Mouse (Mus musculus) forebrain, embryonic 11.5 days (tissue): Measurements from ENCODE around the gene Cdk15. TPM values are rescaled to one million over a fixed set of nuclear protein-coding genes. Genes with fewer than 3 reads are reported as not detected.

Source experiments
- ATAC-seq: fragments of 200-750 bp; cut with Nextera tagmentation; replicated peaks from 2 replicates; pipeline ENCODE4 v1.8.0; 2017; ENCODE audit warnings: moderate TSS enrichment; ENCODE audit not compliant: low FRiP score
- DNase-seq: peaks from one replicate; pipeline ENCODE4 v3.0.0-alpha.2; 2017; ENCODE audit warnings: low spot score
- H3K27ac ChIP-seq: fragments of 300-500 bp; sonication (generic); 2 replicates; pipeline ENCODE4 v1.5.1; 2014; ENCODE audit warnings: low read depth, low read length
- H3K27me3 ChIP-seq: fragments of 300-500 bp; sonication (generic); 2 replicates; pipeline ENCODE4 v1.6.1; 2014; ENCODE audit warnings: mild to moderate bottlenecking, low read length, mixed read lengths; ENCODE audit not compliant: control insufficient read depth, insufficient read depth
- H3K36me3 ChIP-seq: fragments of 300-500 bp; sonication (generic); 2 replicates; pipeline ENCODE4 v1.6.1; 2014; ENCODE audit warnings: mild to moderate bottlenecking, low read length, moderate library complexity, mixed read lengths; ENCODE audit not compliant: control insufficient read depth, insufficient read depth
- H3K4me1 ChIP-seq: fragments of 300-500 bp; sonication (generic); replicated peaks from 2 replicates; pipeline ENCODE4 v1.6.1; 2014; ENCODE audit warnings: low read length, mixed read lengths; ENCODE audit not compliant: control insufficient read depth, insufficient read depth
- H3K4me2 ChIP-seq: fragments of 300-500 bp; sonication (generic); 2 replicates; pipeline ENCODE4 v1.6.1; 2014; ENCODE audit warnings: low read depth, mild to moderate bottlenecking, low read length, moderate library complexity, mixed read lengths; ENCODE audit not compliant: severe bottlenecking
- H3K4me3 ChIP-seq: fragments of 300-500 bp; sonication (generic); 2 replicates; pipeline ENCODE4 v1.5.1; 2014; ENCODE audit warnings: low read depth, low read length
- H3K9ac ChIP-seq: fragments of 300-500 bp; sonication (generic); 2 replicates; pipeline ENCODE4 v1.6.1; 2014; ENCODE audit warnings: low read length
- H3K9me3 ChIP-seq: fragments of 300-500 bp; sonication (generic); 2 replicates; pipeline ENCODE4 v1.6.1; 2016; ENCODE audit warnings: low read length, mixed read lengths; ENCODE audit not compliant: control insufficient read depth
- WGBS: fragments of 180-500 bp; shearing (Covaris S2); extraction: QIAGEN DNeasy Blood & Tissue Kit; methylation state at CpG from one replicate; pipeline ENCODE4 v1.1.7; 2014; 5-methylcytosine and 5-hydroxymethylcytosine counted together
- polyA plus RNA-seq: library from polyadenylated mRNA; unstranded; fragments of >200 nt; fragmentation: Nextera tagmentation; extraction: Ambion mirVana; gene quantifications from 2 replicates; pipeline ENCODE4 v1.2.1, GENCODE M21; 2014

The Cdk15 gene
- polyA plus RNA-seq, 1 experiment from 2014 or later: 0.60 TPM

DNA sequence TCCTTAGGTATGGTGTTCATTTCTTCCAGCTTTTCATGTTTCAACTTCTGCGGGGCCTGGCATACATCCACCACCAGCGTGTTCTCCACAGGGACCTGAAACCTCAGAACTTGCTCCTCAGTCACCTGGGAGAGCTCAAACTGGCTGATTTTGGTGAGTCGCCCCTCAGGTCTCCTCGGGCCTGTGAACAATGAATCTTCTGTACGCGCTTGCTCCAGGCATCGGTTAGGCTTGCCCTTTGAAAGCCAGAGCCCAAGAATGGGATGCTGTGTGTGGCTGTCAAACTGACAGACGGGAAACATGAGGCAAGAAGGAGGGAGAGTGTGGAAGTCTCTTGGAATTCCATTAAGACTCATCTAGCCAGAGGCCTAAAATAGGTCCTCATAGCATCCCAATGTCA, 31.0 kb downstream of the Cdk15 start:
- WGBS: 61% methylated on average over 8 of the region's 8 CpGs
- Histone ChIP-seq H3K36me3 (no peaks in the 10 kb centered on the region), H3K9ac (no peak overlapping the region), H3K4me2 (no peak overlapping the region), H3K4me1 (no peaks in the 10 kb centered on the region), H3K4me3 (no peak overlapping the region), H3K9me3 (no peaks in the 10 kb centered on the region), H3K27ac (no peak overlapping the region), H3K27me3 (no peaks in the 10 kb centered on the region)
- DNase-seq: no peak
- ATAC-seq: no peak

DNA sequence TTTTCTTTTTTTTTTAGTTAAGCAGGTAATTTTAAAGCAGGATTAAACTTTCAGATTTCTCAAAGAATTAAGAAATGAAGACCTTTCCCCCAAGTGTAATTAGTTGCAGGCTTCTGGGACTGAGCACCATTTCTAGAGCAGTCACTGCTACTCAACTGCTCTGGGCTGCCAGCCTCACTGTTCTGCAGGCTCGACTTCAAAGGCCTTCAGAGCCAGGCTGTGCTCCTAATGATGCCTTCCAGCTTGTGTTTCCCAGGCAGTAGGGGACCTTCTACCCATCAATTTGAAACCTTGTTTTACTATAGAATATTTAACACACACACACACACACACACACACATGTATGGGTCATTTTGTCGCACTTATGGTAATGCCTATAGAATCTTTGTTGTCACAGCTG, 34.9 kb downstream of the Cdk15 start:
- no peaks in the 10 kb centered on the region for H3K9me3 ChIP-seq
- H3K4me2 ChIP-seq: no peak overlapping the region
- H3K4me3 ChIP-seq: no peak overlapping the region
- DNase-seq (no peak), ATAC-seq (no peak)
- no peaks in the 10 kb centered on the region for H3K36me3 ChIP-seq
- H3K9ac ChIP-seq: no peak overlapping the region
- no peak overlapping the region for H3K27ac ChIP-seq
- H3K4me1 ChIP-seq: no peaks in the 10 kb centered on the region
- H3K27me3 ChIP-seq: no peaks in the 10 kb centered on the region
- WGBS: 48% methylated on average over 2 of the region's 2 CpGs

DNA sequence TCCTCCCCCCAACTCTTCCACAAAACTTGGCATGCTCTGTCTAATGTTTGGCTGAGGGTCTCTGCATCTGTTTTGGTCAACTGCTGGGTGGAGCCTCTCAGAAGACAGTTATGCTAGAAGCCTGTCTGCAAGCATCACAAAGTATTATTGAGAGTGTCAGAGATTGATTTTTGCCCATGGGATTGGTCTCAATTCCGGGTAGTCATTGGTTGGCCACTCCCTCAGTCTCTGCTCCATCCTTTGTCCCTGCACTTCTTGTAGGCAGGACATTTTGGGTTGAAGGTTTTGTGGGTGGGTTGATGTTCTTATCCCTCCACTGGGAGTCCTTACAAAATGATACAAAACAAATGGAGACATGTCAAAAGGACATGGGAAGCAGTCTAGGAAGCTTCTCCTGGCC, 39.1 kb downstream of the Cdk15 start:
- Histone ChIP-seq H3K9me3 (no peaks in the 10 kb centered on the region), H3K27ac (no peak overlapping the region), H3K4me2 (no peak overlapping the region), H3K4me1 (no peaks in the 10 kb centered on the region), H3K36me3 (no peaks in the 10 kb centered on the region), H3K9ac (no peak overlapping the region), H3K4me3 (no peak overlapping the region), H3K27me3 (no peaks in the 10 kb centered on the region)
- ATAC-seq (no peak), DNase-seq (no peak)
- 59% methylated on average over 1 of the region's 1 CpGs for WGBS

DNA sequence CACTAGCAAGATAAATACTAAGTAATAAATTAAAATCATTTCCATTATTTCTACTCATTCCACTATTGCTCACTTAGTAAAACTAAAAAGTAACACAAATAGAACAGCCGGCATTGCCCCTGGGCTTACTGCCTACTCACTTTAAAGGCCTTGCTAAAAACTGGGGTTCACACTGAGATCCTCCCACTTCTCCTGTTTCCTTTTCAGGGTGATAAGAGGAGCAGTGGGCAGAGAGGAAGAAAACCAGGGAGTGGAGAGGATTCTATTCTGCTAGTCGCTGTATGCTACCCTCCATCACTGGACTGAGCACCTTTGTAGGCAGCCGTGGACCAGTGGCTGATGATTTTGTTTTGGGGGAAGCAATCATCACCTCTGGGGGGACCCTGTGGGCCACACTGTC, 40.5 kb downstream of the Cdk15 start:
- no peak overlapping the region for H3K27ac ChIP-seq
- ATAC-seq (no peak), DNase-seq (no peak)
- H3K9me3 ChIP-seq: no peaks in the 10 kb centered on the region
- no peak overlapping the region for H3K4me3 ChIP-seq
- no peak overlapping the region for H3K9ac ChIP-seq
- H3K4me2 ChIP-seq: no peak overlapping the region
- 75% methylated on average over 3 of the region's 3 CpGs for WGBS
- no peaks in the 10 kb centered on the region for H3K36me3 ChIP-seq
- H3K27me3 ChIP-seq: no peaks in the 10 kb centered on the region
- H3K4me1 ChIP-seq: no peaks in the 10 kb centered on the region

DNA sequence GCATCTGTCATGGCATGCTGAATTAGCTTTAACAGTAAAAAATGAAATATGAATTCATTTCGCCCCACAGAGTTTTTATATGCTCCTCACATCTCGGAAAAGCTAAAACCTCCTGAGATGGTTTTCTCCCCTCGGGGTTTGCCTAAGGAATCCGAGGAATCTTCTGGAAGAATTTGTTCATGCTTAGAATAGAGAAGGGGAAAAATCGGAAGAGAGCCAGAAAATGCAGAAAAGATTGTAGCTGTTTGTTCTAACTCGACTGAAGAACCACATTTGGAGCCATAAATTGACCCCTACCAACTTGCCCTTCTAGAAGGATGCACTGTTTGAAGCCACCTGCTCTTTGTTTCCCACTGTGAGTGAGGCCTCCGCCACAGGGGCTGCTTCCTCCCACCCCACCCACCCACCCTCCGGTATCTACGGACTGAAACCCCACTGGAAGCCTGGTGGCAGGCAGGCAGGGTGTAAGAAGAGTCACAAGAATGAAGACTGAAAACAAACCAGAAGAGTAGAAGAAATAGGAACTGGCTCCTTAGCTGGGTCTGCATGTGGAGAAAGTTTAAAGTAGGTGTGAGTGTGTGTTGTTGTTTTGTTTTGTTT, 41.9 kb downstream of the Cdk15 start:
- no peak for DNase-seq
- Histone ChIP-seq H3K36me3 (no peaks in the 10 kb centered on the region), H3K9ac (no peak overlapping the region), H3K4me3 (no peak overlapping the region), H3K4me2 (no peak overlapping the region), H3K4me1 (no peaks in the 10 kb centered on the region), H3K27ac (no peak overlapping the region), H3K9me3 (no peaks in the 10 kb centered on the region), H3K27me3 (no peaks in the 10 kb centered on the region)
- ATAC-seq: no peak
- 67% methylated on average over 9 of the region's 9 CpGs for WGBS

DNA sequence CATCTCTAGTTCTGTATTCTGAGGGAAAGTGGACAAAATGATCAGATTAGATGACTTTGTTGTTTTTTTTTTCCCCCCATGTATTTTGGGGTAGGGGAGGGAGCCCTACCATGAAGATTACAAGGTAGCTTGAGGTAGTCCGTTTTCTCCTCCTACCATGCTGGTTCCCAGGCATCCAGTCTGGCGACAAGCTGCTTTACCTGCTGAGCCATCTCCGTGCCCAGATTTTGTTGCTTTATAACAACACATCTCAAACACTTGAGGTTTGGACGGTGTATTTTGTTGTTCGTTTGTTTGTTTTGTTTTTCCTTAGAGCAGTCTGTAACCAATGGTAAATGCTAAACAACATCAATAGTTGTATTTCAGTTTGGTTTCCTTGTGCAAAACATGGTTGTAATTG, 50.6 kb downstream of the Cdk15 start:
- H3K27ac ChIP-seq: no peak overlapping the region
- WGBS: 84% methylated on average over 5 of the region's 5 CpGs
- no peak overlapping the region for H3K4me3 ChIP-seq
- no peaks in the 10 kb centered on the region for H3K36me3 ChIP-seq
- no peak for DNase-seq
- no peaks in the 10 kb centered on the region; the same call in 1 of the 2 replicates for H3K4me1 ChIP-seq
- no peak for ATAC-seq
- peaks cover 1% of the 10 kb centered on the region; the same call in 1 of the 2 replicates for H3K27me3 ChIP-seq
- no peak overlapping the region for H3K9ac ChIP-seq
- H3K4me2 ChIP-seq: no peak overlapping the region
- no peaks in the 10 kb centered on the region for H3K9me3 ChIP-seq

DNA sequence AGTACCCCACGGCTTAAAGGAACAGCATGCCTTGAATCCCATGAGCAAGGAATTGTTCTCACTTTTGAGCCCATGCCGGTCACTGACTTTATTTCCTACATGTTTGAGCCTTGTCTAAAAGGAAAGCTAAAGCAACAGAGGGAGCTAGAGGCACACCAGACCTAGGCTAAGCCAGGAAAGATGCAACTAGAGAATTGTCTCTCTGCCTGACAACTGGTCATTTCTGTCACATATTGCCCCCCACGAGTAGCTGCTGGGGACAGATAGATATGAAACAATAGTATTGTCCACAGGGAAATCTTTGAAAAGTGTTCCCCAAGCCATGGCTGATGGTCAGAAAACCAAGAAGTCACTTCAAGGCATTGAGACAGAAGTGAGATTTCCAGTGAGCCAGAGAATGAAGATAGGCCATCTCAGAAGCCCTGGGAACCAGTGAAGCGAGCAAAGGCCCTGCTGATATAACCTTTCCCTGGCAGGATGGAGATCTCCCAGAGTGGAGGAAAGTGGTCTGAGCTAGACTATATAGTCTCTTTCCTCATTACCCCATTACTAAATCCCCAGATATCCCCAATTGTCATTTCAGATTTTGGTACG, 54.7 kb downstream of the Cdk15 start:
- Histone ChIP-seq H3K4me3 (no peak overlapping the region), H3K36me3 (no peaks in the 10 kb centered on the region), H3K27ac (no peak overlapping the region), H3K27me3 (peaks cover 13% of the 10 kb centered on the region; the same call in 1 of the 2 replicates), H3K4me1 (peaks cover 12% of the 10 kb centered on the region; the same call in 1 of the 2 replicates), H3K9ac (no peak overlapping the region), H3K9me3 (no peaks in the 10 kb centered on the region), H3K4me2 (no peak overlapping the region)
- DNase-seq: no peak
- ATAC-seq: no peak
- WGBS: 58% methylated on average over 5 of the region's 5 CpGs

DNA sequence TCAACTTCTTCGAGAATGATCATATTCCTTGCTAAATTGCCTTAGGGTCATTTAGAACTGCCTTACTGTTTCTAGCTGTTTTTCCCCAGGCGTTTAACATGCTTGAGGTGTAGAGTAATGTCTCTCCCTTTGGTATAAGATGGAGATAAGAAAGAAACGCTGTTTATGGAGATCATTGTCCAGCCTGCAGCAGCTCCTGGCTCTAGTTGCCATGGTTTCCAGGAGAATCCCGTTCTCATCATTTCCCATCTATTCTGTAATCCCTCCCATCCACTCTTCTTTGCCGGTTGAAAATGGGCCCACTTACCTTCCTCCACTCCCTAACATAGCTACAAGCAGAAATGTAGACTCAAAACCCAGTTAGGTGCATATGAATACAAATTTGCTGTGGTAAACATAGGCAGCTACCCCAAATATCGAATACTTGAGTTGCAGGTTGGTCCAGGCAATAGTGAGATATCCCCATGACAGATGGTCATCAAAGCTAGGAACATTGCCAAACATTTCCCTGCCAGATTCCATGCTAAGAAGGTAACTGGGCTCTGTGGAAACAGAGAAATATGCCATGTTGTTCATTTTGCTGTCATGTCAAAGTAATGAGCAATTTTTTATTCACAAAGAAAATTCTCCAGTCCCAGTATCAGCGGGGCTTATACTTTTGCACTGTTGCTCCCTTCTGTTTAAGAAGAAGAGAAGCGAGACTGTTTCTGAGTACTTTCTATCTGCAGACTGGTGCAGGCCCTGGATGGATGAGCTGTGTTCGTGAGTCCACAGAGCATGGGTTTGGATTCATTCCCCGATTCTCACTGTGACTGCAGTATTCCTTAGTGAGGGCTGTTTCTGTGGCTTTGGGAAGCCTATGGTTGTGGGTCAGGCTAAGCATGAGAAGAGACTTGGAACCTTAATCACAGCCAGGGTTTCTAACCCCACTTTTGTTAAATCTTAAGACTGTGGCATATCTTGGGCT, 55.8 kb downstream of the Cdk15 start:
- no peak overlapping the region for H3K27ac ChIP-seq
- DNase-seq (no peak), ATAC-seq (no peak)
- H3K4me2 ChIP-seq: no peak overlapping the region
- no peak overlapping the region for H3K9ac ChIP-seq
- H3K9me3 ChIP-seq: no peaks in the 10 kb centered on the region
- H3K4me1 ChIP-seq: peaks cover 12% of the 10 kb centered on the region; the same call in 1 of the 2 replicates
- no peaks in the 10 kb centered on the region for H3K36me3 ChIP-seq
- 78% methylated on average over 10 of the region's 10 CpGs for WGBS
- peaks cover 13% of the 10 kb centered on the region; the same call in 1 of the 2 replicates for H3K27me3 ChIP-seq
- no peak overlapping the region for H3K4me3 ChIP-seq
